Mouse (Mus musculus) Muller cell, postnatal 12 days (primary cell): ENCODE data around the gene Prss16.

Source experiments
- DNase-seq: peaks from one replicate; pipeline ENCODE4 v3.0.0-alpha.2; 2015; ENCODE audit errors: inconsistent ontology term

Gene Prss16

DNA sequence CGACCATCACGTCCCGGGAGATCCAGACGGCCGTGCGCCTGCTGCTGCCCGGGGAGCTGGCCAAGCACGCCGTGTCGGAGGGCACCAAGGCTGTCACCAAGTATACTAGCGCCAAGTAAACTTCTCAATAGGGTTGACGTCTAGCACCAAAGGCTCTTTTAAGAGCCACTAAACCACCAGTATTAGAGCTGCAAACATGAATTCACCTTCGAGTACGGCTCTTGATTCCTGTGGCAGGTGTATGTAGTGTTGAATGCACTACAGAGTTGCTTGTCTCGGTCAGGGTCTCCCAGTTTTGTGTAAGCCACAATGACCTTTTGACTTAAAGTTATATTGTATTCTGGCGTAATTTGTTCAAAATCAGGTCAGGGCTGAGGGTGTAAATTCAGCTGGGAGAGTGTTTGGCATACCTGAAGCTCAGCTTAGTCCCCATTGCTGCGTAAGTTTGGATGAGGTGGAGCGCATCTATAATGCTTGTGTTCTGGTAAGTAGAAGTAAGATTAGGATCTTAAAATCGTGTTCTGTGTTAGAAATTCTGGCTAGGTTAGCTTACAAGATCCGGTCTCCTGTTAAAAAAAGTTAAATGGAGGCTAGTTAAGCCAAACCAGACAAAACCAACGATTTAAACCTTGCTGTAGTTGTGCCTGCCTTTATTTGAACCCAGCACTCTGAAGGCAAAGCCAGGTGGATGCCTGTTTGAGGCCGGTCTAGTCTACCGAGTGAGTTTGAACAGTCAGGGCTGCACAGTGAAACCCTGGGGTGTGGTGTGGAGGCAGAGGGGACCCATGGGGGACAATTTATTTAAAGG lies 26.8 kb upstream of the Prss16 start:
- no peak for DNase-seq

GRCm38 (mm10) chr13:22035267-22036148 lies 26.0 kb upstream of the Prss16 start, which contains the start of the genes Hist1h2ah and Hist1h2bk:
Hist1h2ah (minus strand) TSS chr13:22035568.
Hist1h2bk (plus strand) TSS chr13:22035870.
- peak; percentile 93 for DNase-seq

- DNase-seq: no peak
Observed at GRCm38 (mm10) chr13:22034443-22035266, 25.1 kb upstream of the Prss16 start.

DNA sequence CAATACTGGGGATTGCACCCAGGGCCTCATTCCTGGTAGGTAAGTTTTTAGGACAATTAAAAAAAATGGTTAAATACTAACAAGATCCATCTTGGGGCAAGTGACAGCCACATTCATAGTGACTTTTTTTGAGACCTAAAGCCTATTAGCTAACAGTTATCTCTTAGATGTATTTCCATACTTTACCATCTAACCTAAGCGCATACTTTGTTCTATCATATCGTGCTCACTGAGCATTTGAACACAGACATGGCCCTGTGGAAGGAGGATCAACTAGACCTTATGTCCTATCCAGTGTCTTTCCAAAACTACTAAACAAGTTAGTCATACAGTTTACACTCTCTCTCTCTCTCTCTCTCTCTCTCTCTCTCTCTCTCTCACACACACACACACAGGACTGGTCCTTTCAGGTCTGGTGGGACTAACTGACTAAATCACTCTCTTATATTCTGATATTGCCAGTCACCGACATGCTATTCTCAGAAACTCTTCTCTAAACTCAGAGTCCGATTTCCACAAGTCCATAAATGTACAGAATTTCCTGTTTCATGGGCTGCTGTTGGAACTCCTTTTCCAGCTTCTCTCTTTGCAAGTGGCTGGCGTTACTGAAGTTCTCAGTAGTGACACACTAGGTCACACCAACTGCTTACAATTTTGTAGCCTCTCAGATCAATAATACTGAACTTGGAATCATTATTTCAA lies 24.4 kb upstream of the Prss16 start:
- no peak for DNase-seq

DNA sequence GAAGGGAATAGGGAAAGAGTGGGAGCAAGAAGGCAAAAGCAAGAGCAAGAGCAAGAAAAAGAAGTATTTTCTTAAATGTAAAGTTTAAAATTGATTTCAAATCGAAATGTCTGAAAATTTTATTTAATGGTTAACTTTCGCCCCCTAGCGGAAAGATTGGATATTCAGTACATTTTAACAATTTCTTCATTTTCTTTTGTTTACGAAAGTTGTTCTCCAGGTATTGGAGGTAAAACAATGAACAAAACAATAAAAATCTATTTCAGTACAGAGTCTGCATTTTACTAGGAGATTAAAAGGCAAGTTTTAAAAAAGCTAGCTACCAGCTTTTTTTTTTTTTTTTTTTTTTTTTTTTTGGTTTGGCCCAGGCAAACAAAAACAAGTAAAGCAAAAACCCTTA lies 21.0 kb upstream of the Prss16 start:
- no peak for DNase-seq

DNA sequence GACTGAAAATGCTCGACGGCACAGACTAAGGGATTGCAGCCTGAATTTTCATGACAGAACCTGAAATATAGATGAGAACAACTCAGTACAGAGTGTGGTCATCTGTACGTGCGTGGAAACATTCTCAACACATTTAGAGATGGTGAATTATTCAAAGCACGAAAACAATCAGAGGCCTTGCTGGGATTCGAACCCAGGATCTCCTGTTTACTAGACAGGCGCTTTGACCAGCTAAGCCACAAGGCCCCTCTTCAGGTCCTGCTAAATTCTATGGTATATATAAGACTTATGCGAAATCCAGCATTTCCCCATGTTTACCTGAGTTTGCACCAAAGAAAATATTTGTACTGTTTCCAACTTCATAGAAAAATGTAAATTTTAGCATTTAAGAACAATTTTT lies 20.4 kb upstream of the Prss16 start:
- no peak for DNase-seq

DNA sequence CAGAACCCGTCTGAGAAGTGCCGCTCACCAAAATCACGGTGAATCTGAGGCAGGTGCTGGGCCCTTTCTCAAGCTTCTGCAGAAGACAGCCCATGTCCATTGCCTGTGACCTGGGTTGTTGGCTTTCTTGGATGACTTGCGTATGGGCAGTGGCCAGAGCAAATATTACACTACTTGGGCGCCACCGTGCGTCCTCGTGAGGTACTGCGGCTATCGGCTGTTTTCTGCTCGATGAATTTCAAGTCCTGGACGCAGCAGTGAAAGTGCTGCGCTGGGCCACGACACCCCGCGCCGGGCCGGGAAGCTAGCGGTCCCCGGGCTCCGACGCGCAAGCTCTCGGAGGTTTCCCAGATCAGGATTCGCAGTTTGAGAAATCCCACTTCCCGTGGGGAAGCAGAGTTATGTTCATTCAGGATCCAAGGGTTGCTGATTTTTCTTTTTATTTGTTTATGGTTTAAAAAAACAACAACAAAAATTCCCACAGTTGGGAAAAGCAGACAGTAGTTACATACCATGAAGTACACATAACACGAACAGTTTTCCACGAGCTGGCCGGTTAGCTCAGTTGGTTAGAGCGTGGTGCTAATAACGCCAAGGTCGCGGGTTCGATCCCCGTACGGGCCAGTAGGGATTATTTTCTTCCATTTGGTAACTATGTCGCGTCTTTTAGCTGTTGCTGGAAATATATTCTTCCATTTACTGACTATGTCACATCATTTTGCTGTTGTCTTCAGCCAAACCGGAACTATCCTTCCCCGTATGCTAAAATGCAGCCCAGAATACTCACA lies 19.3 kb upstream of the Prss16 start:
- DNase-seq: peak; percentile 92

GRCm38 (mm10) chr13:22026058-22027031 lies 16.8 kb upstream of the Prss16 start:
- peak; percentile 90 for DNase-seq

GRCm38 (mm10) chr13:22022241-22022640 lies 12.7 kb upstream of the Prss16 start:
- peak; percentile 85 for DNase-seq

DNA sequence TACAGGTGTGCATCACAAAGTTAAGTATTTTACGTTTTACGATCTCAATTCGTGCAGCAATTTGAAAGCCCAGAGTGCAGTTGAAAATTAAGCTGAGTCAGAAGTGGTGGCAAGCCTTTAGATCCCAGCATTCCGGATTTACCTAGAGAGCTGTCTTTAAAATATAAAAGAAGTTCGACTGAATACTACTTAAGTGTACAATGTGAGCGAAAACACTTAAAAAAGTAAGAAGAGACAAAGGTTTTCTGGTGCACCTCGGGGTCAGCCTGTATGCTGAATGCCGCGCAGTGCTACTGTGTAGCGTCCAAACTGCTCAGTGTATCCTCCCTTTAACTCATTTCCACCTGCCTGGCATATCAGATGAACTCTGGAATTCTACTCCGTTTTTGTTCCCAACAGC lies 12.0 kb upstream of the Prss16 start:
- peak; percentile 52 for DNase-seq

DNA sequence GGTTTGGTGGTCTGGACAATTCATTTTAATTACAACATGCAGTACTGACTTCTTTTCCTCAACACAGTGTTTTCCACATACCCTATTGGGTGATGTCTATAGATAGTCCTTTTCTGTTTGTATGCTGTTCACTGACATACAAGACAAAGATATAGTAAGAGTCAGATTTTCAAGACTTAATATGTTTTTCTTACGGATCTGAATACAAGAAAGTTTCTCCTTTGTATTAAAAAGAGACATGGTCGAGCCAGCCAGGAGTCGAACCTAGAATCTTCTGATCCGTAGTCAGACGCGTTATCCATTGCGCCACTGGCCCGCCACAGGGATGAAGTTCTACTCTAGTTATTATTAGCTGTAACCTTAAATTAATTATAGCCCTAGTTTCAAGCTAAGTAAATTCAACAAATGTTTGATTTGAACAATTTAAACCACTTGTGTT lies 11.4 kb upstream of the Prss16 start:
- peak; percentile 75 for DNase-seq

- DNase-seq: no peak
Observed at GRCm38 (mm10) chr13:22019934-22020835, 10.6 kb upstream of the Prss16 start.

GRCm38 (mm10) chr13:22015479-22016450 lies 6.2 kb upstream of the Prss16 start:
- peak; percentile 78 for DNase-seq

GRCm38 (mm10) chr13:22014411-22014845 lies 4.9 kb upstream of the Prss16 start:
- DNase-seq: no peak

DNA sequence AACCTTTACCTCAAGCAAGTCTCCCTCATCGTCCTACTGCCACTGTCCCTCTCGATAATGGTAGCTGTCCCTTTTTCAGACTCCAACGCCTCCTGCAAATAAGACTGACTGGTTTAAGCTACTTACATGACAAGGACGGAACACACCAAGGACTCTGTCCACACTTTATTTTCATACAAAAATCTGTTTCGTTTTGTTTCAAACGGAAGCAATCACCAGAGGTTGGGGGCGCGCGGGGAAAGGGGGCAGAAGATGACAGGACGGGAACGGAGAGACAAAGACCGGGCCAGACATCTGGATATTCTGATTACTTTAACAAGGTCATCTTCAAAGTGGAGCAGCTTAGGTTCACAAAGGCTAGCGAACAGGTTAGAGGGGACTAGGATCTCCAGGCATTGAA lies 4.2 kb upstream of the Prss16 start:
- DNase-seq: no peak

- DNase-seq: no peak
Observed at GRCm38 (mm10) chr13:22008707-22009106, 835 bp downstream of the Prss16 start.

DNA sequence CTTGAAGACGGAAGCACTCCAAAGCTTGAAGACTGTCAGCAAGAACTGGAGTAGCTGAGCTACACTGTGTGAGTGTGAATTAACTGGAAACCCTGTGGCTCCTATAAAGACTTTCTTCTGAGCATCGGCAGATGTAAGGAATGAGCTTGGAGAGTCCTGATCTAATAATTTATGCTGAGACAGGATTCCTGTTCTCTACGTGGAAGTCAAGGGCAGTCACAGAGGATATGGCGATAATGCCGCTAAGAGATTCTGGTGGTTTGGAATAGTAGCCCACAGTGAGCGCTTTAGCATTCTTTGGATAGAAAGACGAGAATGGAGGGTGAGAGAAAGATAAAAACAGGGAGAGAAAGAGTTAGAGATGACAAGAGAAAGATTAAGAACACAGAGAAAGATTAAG lies 1.7 kb downstream of the Prss16 start:
- no peak for DNase-seq
